Mouse (Mus musculus) C2C12 (cell line): ENCODE results near the gene Slc34a3. TPM values are rescaled to one million over a fixed set of nuclear protein-coding genes. Genes with fewer than 3 reads are reported as not detected.
A peak's percentile ranks its signal among the peaks of the same experiment; 100 is the strongest.
"Not testable (repeated sequence)": the region's sequence is repeated elsewhere in the genome, so short reads cannot be mapped to it uniquely, and the experiment has no call there.

Source experiments
- H3K27me3 ChIP-seq: one replicate; pipeline ENCODE4 v1.6.1; 2011; ENCODE audit not compliant: control insufficient read depth, insufficient read depth, insufficient read length
- H3K36me3 ChIP-seq: one replicate; pipeline ENCODE4 v1.6.1; 2011; ENCODE audit not compliant: control insufficient read depth, insufficient read depth
- H3K4me3 ChIP-seq: one replicate; pipeline ENCODE4 v1.5.1; 2011; ENCODE audit warnings: mild to moderate bottlenecking, control low read depth; ENCODE audit not compliant: poor library complexity, insufficient read depth, severe bottlenecking
- H3K79me2 ChIP-seq: one replicate; pipeline ENCODE4 v1.6.1; 2011; ENCODE audit not compliant: control insufficient read depth, insufficient read depth
- H3K79me3 ChIP-seq: one replicate; pipeline ENCODE4 v1.6.1; 2011; ENCODE audit warnings: low read depth, control low read depth
- H3ac ChIP-seq: one replicate; pipeline ENCODE3; 2011; ENCODE audit warnings: low read depth; ENCODE audit not compliant: control insufficient read depth, insufficient read length
- CEBPB ChIP-seq: IDR thresholded peaks from one replicate; pipeline ENCODE4 v1.6.1; 2011; ENCODE audit warnings: low read depth, mild to moderate bottlenecking, control low read depth, moderate library complexity
- CTCF ChIP-seq: IDR thresholded peaks from one replicate; pipeline ENCODE4 v1.5.1; 2011; ENCODE audit not compliant: control insufficient read depth, insufficient read depth, insufficient read length
- FOSL1 ChIP-seq: IDR thresholded peaks from one replicate; pipeline ENCODE4 v1.8.0; 2011; ENCODE audit warnings: mild to moderate bottlenecking, low read length; ENCODE audit not compliant: poor library complexity, insufficient read depth, severe bottlenecking
- MAX ChIP-seq: IDR thresholded peaks from one replicate; pipeline ENCODE4 v1.6.1; 2011; ENCODE audit warnings: mild to moderate bottlenecking, control low read depth
- MYOD1 ChIP-seq: IDR thresholded peaks from one replicate; pipeline ENCODE4 v1.6.1; 2011; ENCODE audit warnings: low read depth; ENCODE audit not compliant: control insufficient read depth, insufficient read length
- MYOG ChIP-seq: IDR thresholded peaks from one replicate; pipeline ENCODE4 v1.6.1; 2011; ENCODE audit not compliant: control insufficient read depth, insufficient read length; ENCODE audit errors: extremely low read depth
- USF1 ChIP-seq: IDR thresholded peaks from one replicate; pipeline ENCODE4 v1.6.1; 2011; ENCODE audit warnings: low read depth, mild to moderate bottlenecking, control low read depth, moderate library complexity
- polyA plus RNA-seq: library from polyadenylated mRNA; unstranded; fragments of >200 nt; fragmentation: generic; extraction: Trizol; gene quantifications from one replicate; pipeline ENCODE4 v1.2.1, GENCODE M21; 2012; ENCODE audit warnings: missing spikeins

The Slc34a3 gene
- polyA plus RNA-seq, 1 experiment = not detected

GRCm38 (mm10) chr2:25263623-25264285 lies 29.6 kb upstream of the Slc34a3 start:
- H3K27me3 ChIP-seq = no peaks in the 10 kb centered on the region
- peaks cover 3% of the 10 kb centered on the region for H3K36me3 ChIP-seq
- peak overlapping the region; percentile 82 for H3ac ChIP-seq
- H3K79me2 ChIP-seq = peaks cover 51% of the 10 kb centered on the region
- peaks cover 8% of the 10 kb centered on the region for H3K79me3 ChIP-seq
- no peak for TF ChIP-seq FOSL1
- TF ChIP-seq USF1 = no peak
- no peak for TF ChIP-seq MYOG
- TF ChIP-seq MAX = no peak
- no peak for TF ChIP-seq CTCF
- no peak for TF ChIP-seq MYOD1
- no peak for TF ChIP-seq CEBPB
- H3K4me3 ChIP-seq = peak overlapping the region; percentile 63

GRCm38 (mm10) chr2:25262795-25263622 lies 28.8 kb upstream of the Slc34a3 start:
- peaks cover 3% of the 10 kb centered on the region for H3K36me3 ChIP-seq
- H3K79me3 ChIP-seq = peaks cover 8% of the 10 kb centered on the region
- H3K4me3 ChIP-seq = peak overlapping the region; percentile 63
- peak overlapping the region; percentile 82 for H3ac ChIP-seq
- H3K79me2 ChIP-seq = peaks cover 51% of the 10 kb centered on the region
- TF ChIP-seq MAX (no peak), MYOD1 (no peak), CEBPB (no peak), CTCF (no peak), MYOG (no peak), USF1 (no peak), FOSL1 (no peak)
- no peaks in the 10 kb centered on the region for H3K27me3 ChIP-seq

- H3K4me3 ChIP-seq = peak within 1 kb of the TSS; percentile 63
- peak within 1 kb of the TSS; percentile 82 for H3ac ChIP-seq
- peaks cover 46% of the 10 kb centered on the region for H3K79me2 ChIP-seq
- TF ChIP-seq FOSL1 (no peak), MYOD1 (no peak), MYOG (no peak), USF1 (no peak), MAX (peak; percentile 49), CEBPB (no peak), CTCF (no peak)
- H3K36me3 ChIP-seq = no peaks in the 10 kb centered on the region
- H3K27me3 ChIP-seq = no peaks in the 10 kb centered on the region
- peaks cover 5% of the 10 kb centered on the region for H3K79me3 ChIP-seq
Measured at GRCm38 (mm10) chr2:25262291-25262767, 28.2 kb upstream of the Slc34a3 start, which contains the start of gene Tprn. Gene Tprn, plus strand, starts transcription at chr2:25262618.

DNA sequence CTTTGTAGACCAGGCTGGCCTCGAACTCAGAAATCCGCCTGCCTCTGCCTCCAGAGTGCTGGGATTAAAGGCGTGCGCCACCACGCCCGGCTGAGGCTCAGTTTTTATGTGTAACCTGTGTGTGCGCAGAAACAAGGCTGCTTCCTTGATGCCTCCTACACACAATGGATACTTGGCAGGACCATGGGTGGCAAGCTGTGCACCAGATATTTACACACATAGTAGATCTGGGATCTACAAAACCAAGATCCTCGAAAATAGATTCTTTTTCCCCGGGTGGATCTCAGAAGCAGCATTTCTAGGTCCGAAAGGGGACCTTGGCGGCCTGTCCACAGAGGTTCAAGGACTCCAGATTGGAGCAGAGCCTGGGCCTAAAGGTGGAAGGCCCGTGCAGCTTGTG lies 27.7 kb upstream of the Slc34a3 start:
- H3ac ChIP-seq = no peak overlapping the region
- H3K4me3 ChIP-seq = peak overlapping the region; percentile 15
- TF ChIP-seq CEBPB (no peak), MYOD1 (no peak), FOSL1 (no peak), MAX (no peak), CTCF (no peak), MYOG (no peak), USF1 (no peak)
- no peaks in the 10 kb centered on the region for H3K36me3 ChIP-seq
- H3K79me3 ChIP-seq = peaks cover 5% of the 10 kb centered on the region
- no peaks in the 10 kb centered on the region for H3K27me3 ChIP-seq
- H3K79me2 ChIP-seq = peaks cover 43% of the 10 kb centered on the region

- Histone ChIP-seq H3ac (no peak overlapping the region), H3K36me3 (no peaks in the 10 kb centered on the region), H3K79me2 (peaks cover 39% of the 10 kb centered on the region), H3K27me3 (no peaks in the 10 kb centered on the region), H3K4me3 (no peak overlapping the region), H3K79me3 (peaks cover 17% of the 10 kb centered on the region)
- TF ChIP-seq MAX = no peak
- no peak for TF ChIP-seq CEBPB
- TF ChIP-seq USF1 = no peak
- TF ChIP-seq MYOG = no peak
- TF ChIP-seq FOSL1 = no peak
- TF ChIP-seq CTCF = no peak
- no peak for TF ChIP-seq MYOD1
Measured at GRCm38 (mm10) chr2:25258887-25259286, 24.7 kb upstream of the Slc34a3 start.

- H3K27me3 ChIP-seq, H3K36me3 ChIP-seq, H3K4me3 ChIP-seq, H3ac ChIP-seq: not testable (repeated sequence)
- peaks cover 18% of the 10 kb centered on the region for H3K79me3 ChIP-seq
- peaks cover 31% of the 10 kb centered on the region for H3K79me2 ChIP-seq
Measured at GRCm38 (mm10) chr2:25257250-25257649, 23.1 kb upstream of the Slc34a3 start.

DNA sequence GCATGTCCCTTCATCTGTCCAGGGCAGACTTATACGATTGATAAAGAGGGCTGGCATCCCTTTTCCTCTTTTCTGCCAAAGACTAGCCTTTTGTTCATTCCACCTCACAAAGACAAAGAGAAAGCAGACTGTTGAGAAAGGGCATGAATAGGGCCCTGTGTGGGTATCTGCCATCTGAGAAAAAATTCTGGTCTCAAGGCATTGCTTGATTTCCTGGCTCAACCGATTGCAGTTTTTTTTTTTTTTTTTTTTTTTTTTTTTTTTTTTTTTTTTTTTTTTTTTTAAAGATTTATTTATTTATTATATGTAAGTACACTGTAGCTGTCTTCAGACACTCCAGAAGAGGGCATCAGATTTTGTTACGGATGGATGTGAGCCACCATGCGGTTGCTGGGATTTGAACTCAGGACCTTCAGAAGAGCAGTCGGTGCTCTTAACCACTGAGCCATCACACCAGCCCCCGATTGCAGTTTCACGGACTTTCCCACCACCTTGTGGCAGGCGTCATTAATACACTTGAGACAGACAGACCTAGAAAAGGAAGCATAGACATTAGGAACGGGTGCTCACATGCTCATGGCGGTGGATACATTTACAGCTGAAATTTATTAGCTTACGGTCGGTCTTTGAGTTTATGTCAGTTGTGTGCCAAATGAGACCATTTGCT lies 22.4 kb upstream of the Slc34a3 start:
- Histone ChIP-seq H3K79me3 (peaks cover 18% of the 10 kb centered on the region), H3K36me3 (peaks cover 11% of the 10 kb centered on the region), H3K4me3 (peak overlapping the region; percentile 96), H3K79me2 (peaks cover 31% of the 10 kb centered on the region)
- not testable (repeated sequence) for H3K27me3 ChIP-seq, H3ac ChIP-seq
